Mouse (Mus musculus) thymus, postnatal 25 days (tissue): ENCODE data around the gene Lonrf2.

Experiments used
- DNase-seq: peaks from one replicate; pipeline ENCODE4 v3.0.0; 2022

The Lonrf2 gene

DNA sequence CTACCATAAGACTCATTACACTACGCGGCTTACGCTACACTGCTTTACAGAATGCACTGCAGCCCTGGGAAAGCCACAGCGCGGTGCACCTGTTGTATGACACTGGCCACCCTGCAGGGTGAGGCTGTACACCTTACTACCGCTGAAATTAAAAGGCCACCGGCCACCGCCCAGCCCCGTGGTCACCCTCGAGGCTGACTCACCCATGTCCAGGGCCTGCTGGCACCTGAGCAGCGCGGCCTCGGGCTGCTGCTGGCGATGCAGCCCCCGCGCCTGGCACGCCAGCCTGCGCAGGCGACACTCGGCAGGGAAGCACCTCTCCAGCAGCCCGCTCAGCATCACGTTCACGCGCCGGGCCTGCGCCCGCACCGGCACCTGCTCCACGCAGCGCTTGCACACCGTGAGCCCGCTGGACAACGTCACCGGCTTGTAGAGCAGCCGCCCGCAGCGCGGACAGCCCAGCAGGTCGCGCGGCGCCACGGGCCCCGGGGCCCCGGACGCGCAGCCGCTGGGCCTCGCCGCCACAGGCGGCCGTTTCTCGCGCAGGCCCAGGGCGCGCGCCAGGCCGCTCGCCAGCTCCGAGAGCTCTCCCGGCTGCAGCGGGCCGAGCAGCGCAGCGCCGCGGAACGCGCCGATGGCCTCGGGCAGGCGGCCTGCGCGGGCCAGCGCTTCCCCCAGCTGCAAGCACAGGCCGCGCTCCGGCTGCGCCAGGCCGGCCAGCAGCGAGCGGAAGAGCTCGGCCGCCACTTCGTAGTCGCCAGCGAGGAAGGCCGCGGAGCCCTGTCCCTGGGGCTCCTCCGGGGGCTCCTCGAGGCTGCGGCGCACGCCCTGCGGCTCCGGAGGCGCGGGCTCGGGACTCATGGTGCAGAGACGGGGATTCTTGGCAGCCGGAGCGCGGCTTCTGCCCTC is 689 bp downstream of the Lonrf2 start:
- DNase-seq, result no peak

DNA sequence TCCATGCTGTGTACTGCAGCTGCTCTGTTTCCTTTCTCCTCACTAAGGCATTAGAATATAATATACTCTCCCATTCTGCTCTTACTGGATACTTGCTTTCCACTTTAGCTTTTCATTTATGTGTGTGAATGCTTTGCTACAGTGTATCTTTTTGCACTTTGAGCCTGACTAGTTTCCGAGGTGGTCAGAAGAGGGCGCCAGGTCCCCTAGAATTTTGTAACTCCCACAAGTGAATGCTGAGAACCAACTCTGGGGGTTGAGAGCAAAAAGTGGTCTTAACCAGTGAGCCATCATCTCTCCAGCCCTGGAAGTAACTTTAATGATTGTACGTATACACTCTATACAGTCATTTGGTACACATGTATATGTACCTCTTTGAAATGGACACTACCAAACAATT is 1.6 kb downstream of the Lonrf2 start:
- peak; percentile 33 for DNase-seq

DNA sequence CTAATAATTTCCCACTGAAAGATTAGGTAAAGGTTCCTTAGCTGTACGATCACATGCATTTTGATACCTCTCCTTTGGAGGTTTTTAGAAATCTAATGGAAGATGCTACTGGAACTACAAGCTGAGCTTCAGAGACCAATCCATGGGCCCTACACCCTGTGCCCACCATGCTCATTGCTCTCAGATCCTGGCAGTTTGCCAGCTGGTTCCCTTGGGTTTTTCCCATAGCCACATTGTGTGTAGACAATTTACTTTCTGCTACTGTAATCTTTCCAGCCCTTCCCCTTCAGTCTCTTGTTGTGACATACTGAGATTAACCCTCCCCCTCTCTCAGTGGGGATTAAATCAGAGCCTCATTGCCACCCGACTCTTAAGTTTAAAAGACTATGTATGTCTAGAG is 11.6 kb downstream of the Lonrf2 start:
- no peak for DNase-seq

DNA sequence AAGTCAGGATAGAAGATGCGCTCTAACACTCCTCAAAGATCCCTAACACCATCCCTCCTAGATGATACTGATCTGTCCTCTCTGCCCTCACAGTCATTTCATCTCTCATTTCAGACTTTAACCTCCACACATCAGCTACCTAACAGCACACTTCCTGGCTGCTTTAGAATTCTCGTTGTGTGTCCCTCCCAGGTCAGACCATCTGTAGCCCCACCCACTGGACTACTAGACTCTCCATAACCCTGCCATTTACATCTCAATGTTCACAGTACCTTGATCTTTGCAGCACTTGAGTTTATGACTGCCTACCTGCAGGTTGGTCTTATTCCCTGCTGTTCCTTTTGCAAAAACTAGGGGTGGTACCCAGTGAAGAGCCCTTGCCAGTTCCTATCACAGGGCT is 12.7 kb downstream of the Lonrf2 start:
- DNase-seq, result no peak

DNA sequence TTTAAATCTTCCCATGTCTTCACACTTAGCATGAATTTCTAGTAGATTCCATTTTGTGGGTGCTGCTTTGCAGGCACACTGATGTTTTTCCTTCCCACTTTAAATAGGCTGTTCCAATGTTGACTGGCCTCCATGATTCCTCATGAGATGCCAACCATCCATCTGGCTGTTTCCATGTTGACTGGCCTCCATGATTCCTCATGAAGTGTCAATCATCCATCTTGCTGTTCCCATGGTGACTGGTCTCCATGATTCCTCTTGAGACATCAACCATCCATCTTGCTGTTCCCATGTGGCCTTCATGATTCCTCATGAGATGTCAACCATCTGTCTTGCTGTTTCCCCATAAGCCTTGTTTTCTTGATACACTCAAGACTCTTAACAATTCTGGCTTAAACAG is 16.8 kb downstream of the Lonrf2 start:
- DNase-seq, result no peak

DNA sequence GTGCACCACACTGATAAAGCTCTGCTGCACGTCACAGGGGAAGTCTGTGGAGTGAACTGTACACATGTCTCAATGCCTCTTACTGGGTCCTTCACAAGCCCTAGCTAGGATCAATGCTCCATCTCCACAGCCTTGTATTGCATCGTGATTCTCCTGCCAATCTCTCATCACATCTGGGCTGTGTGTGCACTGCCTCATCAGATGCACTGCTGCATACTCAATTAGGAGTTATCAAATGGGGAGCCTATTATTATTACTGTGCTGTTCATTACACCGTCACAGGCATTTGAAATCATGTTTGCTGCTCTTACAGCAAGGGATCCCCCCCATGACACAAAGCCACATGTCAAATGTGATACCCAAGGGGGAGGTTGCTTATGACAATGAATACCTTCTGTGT is 18.8 kb downstream of the Lonrf2 start:
- DNase-seq, result no peak

DNA sequence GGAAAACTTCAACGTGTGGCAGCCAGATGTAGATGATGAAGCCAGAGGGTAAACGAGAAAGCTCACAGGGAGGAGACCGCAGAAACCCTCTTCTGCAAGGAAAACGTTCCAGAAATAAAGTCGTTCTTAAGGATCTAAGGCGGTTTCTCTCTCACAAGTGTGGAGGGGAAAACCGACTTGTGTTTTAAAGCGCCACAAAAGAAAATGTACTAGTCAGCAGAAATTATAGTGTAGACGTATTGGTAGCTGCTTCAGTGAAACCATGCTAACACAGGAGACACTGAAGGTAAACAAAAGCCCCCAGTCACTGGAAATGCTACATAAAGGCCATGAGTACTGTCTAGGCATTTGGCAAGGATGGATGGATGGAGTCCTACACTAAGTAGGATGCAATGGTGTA is 19.2 kb downstream of the Lonrf2 start:
- no peak for DNase-seq

DNA sequence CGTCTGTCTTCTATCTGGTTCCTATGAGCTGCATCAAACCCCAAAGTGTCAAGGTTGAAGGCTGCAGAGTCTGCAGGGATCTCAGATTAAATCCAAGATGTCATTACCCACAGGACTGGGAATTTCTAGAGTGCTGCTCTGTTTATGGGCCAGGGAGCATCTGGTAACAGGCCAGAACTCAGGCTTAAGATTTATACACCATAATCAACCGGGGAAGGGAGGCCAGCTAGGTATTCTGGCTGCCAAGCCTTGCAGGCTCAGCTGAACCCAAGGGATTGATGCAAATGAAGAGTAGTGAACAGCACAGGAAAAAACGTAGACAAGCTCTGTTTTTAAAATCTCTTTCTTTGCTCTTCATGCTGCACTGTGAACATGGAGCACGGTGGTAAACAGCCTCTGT is 20.2 kb downstream of the Lonrf2 start:
- DNase-seq, result no peak

DNA sequence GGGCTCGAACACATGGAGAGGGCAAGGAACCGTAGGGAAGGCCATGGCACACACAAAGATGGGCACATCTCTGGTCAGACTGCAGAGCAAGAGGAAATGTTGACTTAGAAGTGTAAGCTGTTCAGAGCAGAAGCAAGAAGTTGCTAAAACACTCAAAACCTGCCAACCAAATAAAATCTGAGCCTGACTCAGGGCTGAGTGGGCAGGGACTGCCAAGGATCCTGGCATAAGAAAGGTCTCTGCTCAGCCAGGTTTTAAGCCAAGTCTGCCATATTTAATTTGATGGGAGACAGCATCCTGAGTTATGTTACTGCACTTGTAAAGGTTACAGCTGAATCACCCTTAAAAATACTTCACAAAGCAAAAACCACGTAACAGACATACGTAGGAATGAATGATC is 29.4 kb downstream of the Lonrf2 start:
- no peak for DNase-seq

DNA sequence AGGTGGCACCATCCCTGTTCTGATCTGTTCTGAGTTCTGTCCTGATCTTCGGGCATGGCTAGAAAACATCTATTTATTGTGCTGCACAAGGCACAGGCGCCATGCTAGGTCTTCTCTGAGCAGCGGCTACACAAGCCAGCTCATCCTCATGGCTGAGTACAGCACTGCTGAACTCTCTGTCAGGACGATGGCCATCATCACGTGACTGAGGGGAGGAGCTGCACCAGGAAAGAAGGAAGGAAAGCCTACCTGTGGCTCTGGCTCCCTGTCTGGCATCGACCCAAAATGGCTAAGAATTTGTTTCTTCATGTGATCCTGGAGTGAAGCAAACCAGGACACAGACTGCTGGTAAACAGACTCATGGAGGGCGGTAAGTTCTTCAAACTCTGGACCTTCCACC is 36.1 kb downstream of the Lonrf2 start:
- no peak for DNase-seq

DNA sequence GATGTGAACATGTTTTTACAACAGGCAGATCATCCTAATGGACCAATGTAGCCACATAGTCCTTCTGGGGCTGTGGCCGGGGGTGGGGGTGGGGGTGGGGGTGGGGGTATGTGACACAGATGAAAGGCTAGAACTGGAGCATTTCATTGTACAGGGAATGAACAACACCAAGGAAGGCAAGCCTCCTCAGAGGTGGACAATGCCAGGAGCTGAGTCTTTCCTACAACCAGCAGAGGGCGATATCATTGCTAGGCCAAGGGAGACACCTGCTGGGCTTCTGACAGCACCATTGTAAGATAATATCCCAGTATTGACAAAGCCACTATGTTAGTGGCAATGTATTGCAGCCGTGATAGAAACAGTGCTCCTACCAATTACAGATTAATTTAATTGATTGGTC is 37.2 kb downstream of the Lonrf2 start:
- DNase-seq, result peak; percentile 32

DNA sequence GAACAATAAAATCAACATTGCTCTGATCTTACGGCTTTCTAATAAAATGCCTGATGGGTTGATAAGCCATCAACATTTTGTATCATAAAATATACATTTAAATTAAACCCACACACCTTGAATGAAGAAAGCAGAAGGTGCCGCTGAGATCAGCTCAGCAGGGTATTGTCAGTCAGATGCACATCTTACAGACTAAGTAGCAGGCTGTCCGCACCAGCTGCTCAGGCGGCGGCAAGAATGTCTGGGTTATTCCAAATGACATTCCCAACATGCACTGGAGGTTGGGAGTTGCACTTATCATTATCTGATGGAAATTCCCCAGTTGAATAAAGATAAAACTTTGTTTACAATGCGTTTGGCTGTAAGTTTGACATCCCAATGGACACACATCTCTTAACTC is 39.6 kb downstream of the Lonrf2 start:
- DNase-seq, result no peak

DNA sequence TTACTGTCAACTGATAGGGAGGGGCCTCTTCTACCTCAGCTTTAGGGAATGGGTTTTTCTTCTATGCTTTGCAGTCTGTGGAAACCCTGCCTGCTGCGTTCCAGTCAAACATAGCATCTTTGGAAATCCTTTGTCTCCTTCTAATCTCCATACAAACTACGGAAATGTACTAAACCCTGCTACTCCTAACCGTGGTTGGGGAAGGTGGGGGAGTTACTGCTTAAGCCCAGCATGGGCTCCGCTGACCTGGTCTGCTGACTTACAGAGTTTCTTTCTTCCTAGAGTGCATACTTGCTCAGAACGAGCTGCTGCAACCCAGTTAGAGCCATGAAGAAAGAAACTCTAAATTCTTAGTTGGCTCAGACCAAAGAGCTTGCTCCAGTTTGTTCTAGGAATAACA is 41.0 kb downstream of the Lonrf2 start:
- DNase-seq, result no peak

DNA sequence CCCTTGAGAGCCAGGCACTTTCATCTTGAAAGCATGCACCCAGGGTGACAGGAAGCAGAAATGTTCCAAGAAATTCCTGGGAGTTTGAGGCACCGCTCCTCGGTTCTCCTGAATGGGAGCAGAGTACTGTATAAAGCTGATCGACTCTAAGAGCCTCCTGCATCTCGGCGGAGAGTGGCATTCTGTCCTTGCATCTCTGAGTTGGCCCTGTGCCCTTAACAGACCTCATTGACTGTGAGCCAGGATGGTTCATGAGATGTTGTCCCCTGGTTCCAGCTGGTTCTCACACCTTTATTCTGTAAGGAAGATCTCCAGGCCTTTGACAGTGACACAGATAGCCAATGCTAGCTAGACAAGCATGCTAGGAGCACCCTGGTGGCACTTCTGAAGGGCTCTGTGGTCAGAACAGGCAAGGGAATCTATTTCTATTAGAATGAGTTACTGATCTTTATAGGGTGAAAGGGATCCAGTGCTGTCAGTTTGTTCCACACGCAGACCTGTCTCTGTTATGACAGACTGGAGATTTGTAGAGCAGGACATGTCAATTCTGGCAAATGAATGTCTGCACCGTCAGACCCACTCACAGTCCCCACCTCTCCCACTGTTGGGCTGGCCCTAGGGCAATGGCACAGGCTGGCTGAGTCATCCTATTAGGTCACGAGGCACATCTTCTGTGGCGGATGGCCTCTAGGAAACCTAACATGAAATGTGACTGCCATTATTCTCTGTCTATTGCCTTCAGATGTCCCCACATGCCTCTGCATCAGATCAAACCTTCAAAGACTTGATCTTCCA is 45.3 kb downstream of the Lonrf2 start:
- no peak for DNase-seq

DNA sequence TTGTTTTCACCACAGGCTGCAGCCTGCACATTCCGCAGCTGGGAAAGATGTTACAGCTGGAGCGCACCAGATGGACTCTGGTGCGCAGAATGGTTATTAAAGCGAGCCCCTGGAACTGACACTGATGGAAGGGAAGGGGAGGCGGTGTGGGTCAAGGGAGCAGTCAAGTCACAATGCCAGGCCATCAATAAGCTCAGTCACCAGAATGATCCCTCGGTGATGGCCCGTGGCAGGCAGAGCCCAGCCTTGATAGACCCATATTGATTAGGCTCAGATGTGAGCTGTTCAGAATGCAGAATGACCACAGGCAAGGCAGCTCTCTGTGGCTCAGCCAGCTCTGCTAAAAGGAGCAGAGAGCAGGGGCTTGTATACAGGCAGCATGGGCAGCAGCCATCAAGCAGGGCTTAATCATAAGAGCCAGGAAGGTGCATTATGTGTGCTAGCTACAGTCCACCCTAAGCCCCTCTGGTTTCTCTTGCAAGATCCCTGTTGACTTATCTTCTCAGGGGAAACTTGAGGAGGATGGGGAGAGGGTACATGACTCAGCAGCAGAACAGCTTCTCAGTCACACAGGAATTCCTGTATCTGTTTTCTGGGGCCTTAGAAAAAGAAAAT is 46.4 kb downstream of the Lonrf2 start:
- DNase-seq, result no peak

DNA sequence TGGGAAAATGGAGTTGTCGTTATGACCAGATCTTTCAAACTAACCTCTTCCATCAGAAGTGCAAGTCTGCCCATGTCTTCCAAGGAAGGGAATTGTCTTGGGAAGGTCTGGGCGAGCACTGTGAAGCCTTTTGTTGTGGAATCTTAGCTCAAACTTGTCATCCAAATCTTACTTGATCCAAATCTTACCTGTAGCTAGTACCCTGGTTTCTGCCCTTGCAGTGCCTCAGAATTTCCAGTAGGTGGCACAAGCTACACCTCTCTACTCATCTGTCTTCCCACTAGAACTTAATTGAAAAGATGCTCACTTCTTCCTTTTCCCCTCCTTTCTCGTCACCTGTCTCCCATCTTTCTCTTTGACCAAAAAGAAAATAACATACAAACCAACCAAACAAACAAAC is 47.6 kb downstream of the Lonrf2 start:
- DNase-seq, result peak; percentile 21

DNA sequence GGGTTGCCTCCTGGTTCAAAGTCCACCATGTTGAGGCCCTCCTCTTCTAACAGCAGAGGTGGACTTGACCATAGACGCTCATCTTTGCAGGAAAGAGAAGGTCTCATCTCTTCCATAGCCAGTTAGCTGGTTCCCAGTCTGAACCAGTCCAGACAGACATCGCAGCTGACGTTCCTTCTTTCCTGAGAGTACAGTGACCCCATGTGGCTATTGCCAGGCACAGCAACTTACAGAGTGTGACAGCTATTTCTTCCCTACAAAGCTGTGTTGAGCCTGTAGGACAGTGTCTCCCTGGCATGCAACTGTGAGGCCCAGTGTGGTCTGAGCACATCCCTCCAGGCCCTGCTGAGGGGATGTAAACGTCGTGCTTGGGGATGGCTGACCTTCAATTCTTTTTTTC is 49.1 kb downstream of the Lonrf2 start:
- peak; percentile 54 for DNase-seq

DNA sequence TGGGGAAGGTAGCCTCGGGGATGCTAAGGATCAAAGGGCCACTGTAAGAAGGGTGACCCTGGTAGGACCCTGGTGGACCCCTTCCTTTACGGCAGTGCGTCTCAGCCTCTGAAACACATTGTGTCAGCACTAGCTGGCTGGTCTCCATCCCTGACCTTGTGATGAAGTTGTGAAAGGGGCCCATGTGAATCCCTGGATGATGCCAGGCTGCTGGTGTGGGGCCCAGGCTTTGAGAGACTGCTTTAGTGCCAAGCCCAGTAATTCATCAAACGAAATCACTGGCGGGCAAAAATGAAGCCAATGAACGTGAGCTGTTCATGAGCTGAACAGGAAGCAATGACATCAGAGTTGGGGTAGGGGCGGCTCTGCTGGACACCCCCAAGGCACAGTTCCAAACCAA is 50.2 kb downstream of the Lonrf2 start:
- DNase-seq, result no peak

DNA sequence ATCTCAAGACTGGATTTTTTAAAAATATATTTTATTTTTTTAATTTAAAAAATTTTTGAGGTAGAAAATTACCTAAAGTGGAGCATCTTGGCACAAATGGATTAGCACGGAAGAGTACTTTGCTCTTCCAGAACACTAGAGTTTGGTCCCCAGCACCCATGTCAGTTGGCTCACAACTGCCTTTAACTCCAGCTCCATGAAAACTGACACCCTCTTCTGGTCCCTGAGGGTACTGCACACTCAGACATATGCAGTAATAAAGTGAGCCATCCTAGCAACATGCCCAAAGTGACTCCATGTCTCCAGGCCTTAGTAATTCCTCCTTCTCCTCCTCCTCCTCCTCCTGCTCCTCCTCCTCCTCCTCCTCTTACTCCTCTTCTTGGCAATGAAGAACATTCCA is 58.2 kb downstream of the Lonrf2 start:
- DNase-seq, result no peak

DNA sequence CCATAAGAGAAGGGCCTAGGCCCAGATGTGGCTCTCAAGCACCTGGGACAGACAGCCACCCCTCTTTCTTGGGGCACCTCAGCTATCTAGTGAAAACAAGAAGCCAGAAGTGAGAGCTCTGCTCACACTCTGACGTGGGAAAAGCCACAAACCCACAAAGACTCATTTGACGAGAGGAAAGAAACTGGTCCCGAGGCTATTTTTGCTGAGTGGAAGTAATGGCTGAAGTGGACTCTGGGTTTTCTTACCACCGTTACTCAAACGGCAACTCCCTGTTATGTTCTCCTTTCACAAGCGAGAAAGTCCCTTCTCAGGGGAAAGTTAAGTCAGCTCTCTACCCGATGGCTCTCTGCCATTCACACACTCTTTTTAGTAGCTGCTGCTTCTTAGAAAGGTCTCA is 59.0 kb downstream of the Lonrf2 start:
- peak; percentile 16 for DNase-seq

DNA sequence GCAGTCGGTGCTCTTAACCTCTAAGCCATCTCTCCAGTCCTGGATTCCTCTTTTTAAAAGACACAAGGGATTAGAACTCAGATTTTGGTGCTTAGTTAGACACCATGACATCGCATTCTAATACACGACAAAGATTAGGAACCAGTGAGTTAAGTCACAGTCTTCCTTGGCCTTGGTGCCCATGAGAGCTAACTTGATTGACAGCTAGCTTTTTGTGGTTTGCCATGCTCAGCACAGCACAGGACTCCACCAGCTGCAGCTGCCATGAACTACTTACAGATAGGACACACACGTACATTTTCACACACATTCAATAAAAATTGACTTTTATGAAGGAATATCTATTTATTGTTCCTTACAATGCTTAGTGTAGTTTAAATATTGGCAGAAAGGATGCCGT is 60.8 kb downstream of the Lonrf2 start:
- no peak for DNase-seq

DNA sequence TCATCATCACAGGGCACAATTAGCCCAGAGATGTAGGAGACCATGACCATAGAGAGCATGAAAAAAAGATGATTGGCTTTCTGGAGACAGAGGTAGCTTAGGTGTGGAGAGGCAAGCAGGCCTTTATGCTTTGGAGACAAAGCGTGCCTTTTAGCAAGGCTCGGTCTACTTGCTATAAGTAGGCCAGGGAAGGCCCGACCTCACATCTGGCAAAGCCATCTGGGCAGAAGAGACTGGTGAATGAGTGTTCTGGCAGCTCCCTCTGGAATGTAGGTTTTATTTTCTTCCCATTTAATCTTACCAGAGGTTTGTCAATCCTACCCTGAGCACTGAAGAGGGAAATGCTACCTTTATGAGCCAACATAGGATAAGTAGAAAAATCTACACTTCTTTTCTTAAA is 65.8 kb downstream of the Lonrf2 start:
- DNase-seq, result no peak

DNA sequence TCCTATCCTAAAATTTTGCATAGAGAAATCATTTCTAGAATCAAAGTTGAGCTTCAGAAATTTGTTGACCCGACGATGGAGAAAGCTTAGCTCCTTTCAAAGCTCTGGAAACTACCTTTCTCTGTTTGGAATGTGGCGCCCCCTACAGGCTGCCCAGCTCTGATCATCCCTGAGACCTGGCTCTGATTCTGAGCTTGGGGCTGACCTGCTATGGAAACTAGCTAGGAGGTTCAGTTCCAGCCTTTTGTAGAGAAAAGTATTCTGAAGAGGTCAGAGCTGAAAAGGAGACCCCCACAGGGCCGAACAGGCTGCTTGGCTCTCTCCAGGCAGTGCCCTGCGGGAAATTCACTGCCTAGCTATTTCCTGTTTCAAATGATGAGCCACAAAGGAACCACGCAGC is 66.6 kb downstream of the Lonrf2 start:
- peak; percentile 67 for DNase-seq

DNA sequence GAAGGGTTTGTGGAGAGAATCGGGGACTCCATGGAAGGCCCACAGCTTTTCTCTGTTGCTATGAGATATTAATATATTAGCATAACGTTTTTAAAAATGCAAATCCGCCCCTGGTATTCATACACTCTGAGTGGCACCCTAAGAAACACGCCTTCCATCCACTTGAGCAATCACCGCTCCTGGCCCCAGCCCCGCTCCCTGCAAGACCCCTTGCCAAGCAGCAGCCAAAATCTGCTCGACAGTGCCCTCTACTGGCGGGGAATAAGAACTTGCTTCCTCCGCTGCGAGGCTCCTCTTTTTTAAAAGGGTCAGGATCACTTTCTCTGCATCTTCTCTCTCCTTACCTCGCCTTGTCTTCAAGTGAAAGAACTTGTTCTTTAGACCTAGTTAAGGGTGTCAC is 68.7 kb downstream of the Lonrf2 start:
- DNase-seq, result peak; percentile 83
